Comparison of ENCODE assay signal across 8 mouse cellular contexts in genomic region chr11:97310895-97311631, GRCm38 (mm10). TPM values are rescaled to one million over a fixed set of nuclear protein-coding genes. Genes with fewer than 3 reads are reported as not detected.
DNase-seq lines count a peak whose midpoint lies in the region; ATAC-seq and TF ChIP-seq lines count a peak whose summit lies in the region.

No protein-coding gene starts in this region.

- peak overlapping the region; percentile 79 for H3K4me2 ChIP-seq in embryonic facial prominence, embryonic 15.5 days (replicated peaks)
- H3K4me2 ChIP-seq in hindbrain, embryonic 13.5 days, result peak overlapping the region; percentile 65
- peak overlapping the region; percentile 89 for H3K4me2 ChIP-seq in liver, postnatal 0 days (ENCODE audit: low read depth, low read length)

- peak overlapping the region; percentile 87 for H3K27ac ChIP-seq in embryonic facial prominence, embryonic 15.5 days (replicated peaks)
- 0 out of 2 replicates have a peak overlapping the region, but pooled peaks have one; percentile 18 for H3K27ac ChIP-seq in hindbrain, embryonic 13.5 days
- H3K27ac ChIP-seq in liver, postnatal 0 days (ENCODE audit: low read depth), result peak overlapping the region; percentile 62

- H3K4me1 ChIP-seq in embryonic facial prominence, embryonic 15.5 days, result peaks cover 25% of the 10 kb centered on the region
- H3K4me1 ChIP-seq in hindbrain, embryonic 13.5 days (replicated peaks), result peaks cover 25% of the 10 kb centered on the region
- H3K4me1 ChIP-seq in liver, postnatal 0 days (ENCODE audit: insufficient read depth), result peaks cover 19% of the 10 kb centered on the region

- H3K27me3 ChIP-seq in embryonic facial prominence, embryonic 15.5 days, result no peaks in the 10 kb centered on the region
- H3K27me3 ChIP-seq in hindbrain, embryonic 13.5 days, result peaks cover 8% of the 10 kb centered on the region; the same call in 1 of the 2 replicates
- peaks cover 6% of the 10 kb centered on the region; the same call in 1 of the 2 replicates for H3K27me3 ChIP-seq in liver, postnatal 0 days (ENCODE audit: insufficient read depth, low read length)

- ATAC-seq in embryonic facial prominence, embryonic 15.5 days (ENCODE audit: insufficient number of reproducible peaks, low FRiP score, low TSS enrichment, low read depth), result no peak
- no peak for ATAC-seq in hindbrain, embryonic 13.5 days (ENCODE audit: low FRiP score)
- ATAC-seq in liver, postnatal 0 days, result no peak
- ATAC-seq in erythroblast, adult 5-6 weeks (replicated peaks; ENCODE audit: low FRiP score, poor library complexity, severe bottlenecking), result no peak

- intact Hi-C loops in left cerebral cortex, postnatal 14 days (cut with DNase I), result loop anchor here (2.0 to 5.0 kb wide), 2 partner anchors 32 to 124 kb away; partner anchors contain the start of gene Kpnb1

- no peak for TF ChIP-seq EP300 in liver, postnatal 0 days (IDR thresholded peaks at IDR 0.05; ENCODE audit: low read depth)

- peak overlapping the region; percentile 43 for H3K4me3 ChIP-seq in embryonic facial prominence, embryonic 15.5 days (replicated peaks)
- H3K4me3 ChIP-seq in hindbrain, embryonic 13.5 days, result peak overlapping the region; percentile 19
- H3K4me3 ChIP-seq in liver, postnatal 0 days (ENCODE audit: low read depth, low read length), result peak overlapping the region; percentile 35

- TF ChIP-seq CTCF in liver, postnatal 0 days (IDR thresholded peaks at IDR 0.05; ENCODE audit: low read depth), result 0 out of 2 replicates have a peak, but pooled peaks have one; percentile 8

- no peaks in the 10 kb centered on the region for H3K9me3 ChIP-seq in embryonic facial prominence, embryonic 15.5 days (replicated peaks)
- H3K9me3 ChIP-seq in hindbrain, embryonic 13.5 days, result no peaks in the 10 kb centered on the region
- H3K9me3 ChIP-seq in liver, postnatal 0 days (ENCODE audit: low read length), result no peaks in the 10 kb centered on the region

- H3K36me3 ChIP-seq in embryonic facial prominence, embryonic 15.5 days, result no peaks in the 10 kb centered on the region
- no peaks in the 10 kb centered on the region for H3K36me3 ChIP-seq in hindbrain, embryonic 13.5 days
- H3K36me3 ChIP-seq in liver, postnatal 0 days (replicated peaks; ENCODE audit: insufficient read depth, low read length), result no peaks in the 10 kb centered on the region

- 2% methylated on average over 18 of the region's 18 CpGs for WGBS in embryonic facial prominence, embryonic 15.5 days
- 6% methylated on average over 18 of the region's 18 CpGs for WGBS in hindbrain, embryonic 13.5 days
- WGBS in liver, postnatal 0 days (ENCODE audit: insufficient replicate concordance), result 6% methylated on average over 18 of the region's 18 CpGs

- no peak overlapping the region; the same call in 1 of the 2 replicates for H3K9ac ChIP-seq in embryonic facial prominence, embryonic 15.5 days
- H3K9ac ChIP-seq in hindbrain, embryonic 13.5 days, result peak overlapping the region; percentile 43
- peak overlapping the region; percentile 7; the same call in 1 of the 2 replicates for H3K9ac ChIP-seq in liver, postnatal 0 days (replicated peaks)

- DNase-seq in urinary bladder, adult 18-20 months (ENCODE audit: low spot score in 2 of 2), result peak; percentile 23 to 46
- no peak for DNase-seq in urinary bladder, postnatal 25 days (ENCODE audit: low spot score)
- DNase-seq in liver, postnatal 0 days, result no peak
- DNase-seq in retina, postnatal 1 day, result peak; percentile 83
- DNase-seq in left cerebral cortex, postnatal 14 days (ENCODE audit: low spot score in 2 of 2), result no peak

RNA-seq across cellular contexts. Expression of gene Mrpl45, which starts 4.5 kb away (rescaled TPM):
- polyA plus RNA-seq in embryonic facial prominence, embryonic 15.5 days (2015; fragmentation: Nextera tagmentation; extraction: Ambion mirVana), result 36.8 and 43.6 TPM in 2 replicates
- 38.4 and 39.0 TPM in 2 replicates for polyA plus RNA-seq in hindbrain, embryonic 13.5 days (2015; fragmentation: Nextera tagmentation; extraction: Ambion mirVana)
- polyA plus RNA-seq in liver, postnatal 0 days (2015; fragmentation: Nextera tagmentation; extraction: Ambion mirVana), result 18.3 and 19.8 TPM in 2 replicates
- total RNA-seq in left cerebral cortex, postnatal 14 days (2021), result 10 to 100 TPM; 18.2 to 20.7 TPM
- total RNA-seq in erythroblast, adult 5-6 weeks (2015; ENCODE audit: low replicate concordance), result 3.6 and 7.3 TPM in 2 replicates
- total RNA-seq in erythroblast, adult 5-6 weeks (2017; ENCODE audit: low replicate concordance), result 3.7 and 9.2 TPM in 2 replicates

RNA-seq across cellular contexts. Expression of gene Npepps, which starts 30.6 kb away (rescaled TPM):
- polyA plus RNA-seq in embryonic facial prominence, embryonic 15.5 days (2015; fragmentation: Nextera tagmentation; extraction: Ambion mirVana), result 93.3 and 102 TPM in 2 replicates
- 154 and 156 TPM in 2 replicates for polyA plus RNA-seq in hindbrain, embryonic 13.5 days (2015; fragmentation: Nextera tagmentation; extraction: Ambion mirVana)
- polyA plus RNA-seq in liver, postnatal 0 days (2015; fragmentation: Nextera tagmentation; extraction: Ambion mirVana), result 11.3 and 16.5 TPM in 2 replicates
- total RNA-seq in left cerebral cortex, postnatal 14 days (2021), result 100 to 1,000 TPM; 134 to 144 TPM
- total RNA-seq in erythroblast, adult 5-6 weeks (2015; ENCODE audit: low replicate concordance), result 18.1 and 21.7 TPM in 2 replicates
- 7.2 and 21.7 TPM in 2 replicates for total RNA-seq in erythroblast, adult 5-6 weeks (2017; ENCODE audit: low replicate concordance)

RNA-seq across cellular contexts. Expression of gene Gpr179, which starts 40.8 kb away (rescaled TPM):
- 0.05 and 0.18 TPM in 2 replicates for polyA plus RNA-seq in embryonic facial prominence, embryonic 15.5 days (2015; fragmentation: Nextera tagmentation; extraction: Ambion mirVana)
- 0.16 and 0.25 TPM in 2 replicates for polyA plus RNA-seq in hindbrain, embryonic 13.5 days (2015; fragmentation: Nextera tagmentation; extraction: Ambion mirVana)
- 0.04 TPM in 1 of 2 replicates, not detected in the other for polyA plus RNA-seq in liver, postnatal 0 days (2015; fragmentation: Nextera tagmentation; extraction: Ambion mirVana)
- under 1 TPM; 0.18 to 0.19 TPM for total RNA-seq in left cerebral cortex, postnatal 14 days (2021)
- not detected in 2 replicates for total RNA-seq in erythroblast, adult 5-6 weeks (2015; ENCODE audit: low replicate concordance)
- total RNA-seq in erythroblast, adult 5-6 weeks (2017; ENCODE audit: low replicate concordance), result not detected in 2 replicates

RNA-seq across cellular contexts. Expression of gene Socs7, which starts 51.3 kb away (rescaled TPM):
- polyA plus RNA-seq in embryonic facial prominence, embryonic 15.5 days (2015; fragmentation: Nextera tagmentation; extraction: Ambion mirVana), result 4.8 TPM in 2 replicates
- polyA plus RNA-seq in hindbrain, embryonic 13.5 days (2015; fragmentation: Nextera tagmentation; extraction: Ambion mirVana), result 8.4 and 9.2 TPM in 2 replicates
- 0.89 and 0.92 TPM in 2 replicates for polyA plus RNA-seq in liver, postnatal 0 days (2015; fragmentation: Nextera tagmentation; extraction: Ambion mirVana)
- 10 to 100 TPM; 88.1 to 90.7 TPM for total RNA-seq in left cerebral cortex, postnatal 14 days (2021)
- total RNA-seq in erythroblast, adult 5-6 weeks (2015; ENCODE audit: low replicate concordance), result 1.0 and 3.1 TPM in 2 replicates
- 2.0 and 3.1 TPM in 2 replicates for total RNA-seq in erythroblast, adult 5-6 weeks (2017; ENCODE audit: low replicate concordance)

Comparison
In these comparisons a context has a peak if more than half of its experiments do, and no peak if none do; other contexts are left out.
1. DNase-seq: peak in urinary bladder, adult 18-20 months (2 of 2) and retina, postnatal 1 day (single experiment); none in urinary bladder, postnatal 25 days (single experiment), liver, postnatal 0 days (single experiment) and left cerebral cortex, postnatal 14 days (0 of 2).
2. H3K27ac ChIP-seq: peak in every context shown above with its lines; median percentile 87 in embryonic facial prominence, embryonic 15.5 days; 62 in liver, postnatal 0 days; 18 in hindbrain, embryonic 13.5 days.
3. Peak in every context shown above with its lines, with median percentiles within 50 percentile points of each other: H3K4me2 ChIP-seq and H3K4me3 ChIP-seq.